Mouse (Mus musculus): Measurements from ENCODE around the gene Aox2.

DNA sequence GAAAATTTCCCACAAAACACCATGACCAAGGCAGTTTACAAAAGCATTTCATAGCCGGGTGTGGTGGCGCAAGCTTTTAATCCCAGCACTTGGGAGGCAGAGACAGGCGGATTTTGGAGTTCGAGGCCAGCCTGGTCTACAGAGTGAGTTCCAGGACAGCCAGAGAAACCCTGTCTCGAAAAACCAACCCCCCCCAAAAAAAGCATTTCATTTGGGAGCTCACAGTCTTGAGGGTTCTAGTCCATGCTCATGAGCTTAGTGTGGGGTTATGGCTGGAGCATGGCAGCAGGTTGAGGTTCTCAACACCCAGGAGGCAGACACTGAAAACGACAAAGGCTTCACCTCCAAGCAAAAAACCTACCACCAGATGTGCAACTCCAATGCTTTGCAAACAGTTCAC lies 130.0 kb downstream of the Aox2 start:
- TF ChIP-seq POLR2A (IDR thresholded peaks at IDR 0.05; ENCODE audit: low read depth, low read length) (no peak), CTCF (IDR thresholded peaks at IDR 0.05; ENCODE audit: extremely low read depth, insufficient read depth, insufficient read length, insufficient replicate concordance) (no peak)
